22 mouse cellular contexts compared by ENCODE assay signal in the genomic region with DNA sequence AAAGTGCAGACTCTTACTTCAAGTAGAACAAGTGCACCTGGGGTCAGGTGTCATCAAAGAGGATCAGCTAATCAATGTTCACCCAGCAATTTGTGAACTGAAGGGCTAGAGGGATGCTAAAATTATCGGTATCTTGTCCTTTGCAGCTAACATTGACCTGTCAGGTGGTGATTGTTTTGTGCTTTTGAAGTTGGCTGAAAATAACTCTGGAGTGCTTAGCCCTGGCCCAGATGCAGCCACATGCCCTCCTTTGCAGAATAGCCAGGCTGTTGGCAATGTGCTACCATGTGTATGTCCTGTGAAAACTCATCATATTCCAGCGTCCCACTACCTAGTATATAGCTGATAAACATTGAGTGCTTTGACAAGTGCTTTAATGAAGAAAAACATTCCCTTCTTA.
"Had no signal": no experiment of that assay in that cellular context is flagged by ENCODE, and none has a peak within 500 bp of the region (broad histone marks: within the 10 kb centered on the region; RNA-seq: fewer than 3 reads in every experiment).

No protein-coding gene starts in this region.

- H3K9me3 ChIP-seq: heart, embryonic 12.5 days; hindbrain, embryonic 15.5 days; kidney, embryonic 15.5 days; limb, embryonic 13.5 days; limb, embryonic 15.5 days; liver, embryonic 12.5 days had no signal

- DNase-seq: gastrocnemius, postnatal 14 days; gastrocnemius, postnatal 36 days; kidney, adult 11 months; kidney, adult 2 months; kidney, adult 9 months; kidney, postnatal 14 days; kidney, postnatal 36 days; layer of hippocampus, adult 9-11 months; layer of hippocampus, postnatal 36 days; left cerebral cortex, postnatal 4 days; lung, adult 18-20 months had no signal

- H3K4me1 ChIP-seq: kidney, embryonic 15.5 days; limb, embryonic 13.5 days; limb, embryonic 15.5 days; liver, embryonic 12.5 days had no signal

- H3K27ac ChIP-seq: heart, adult 2 months; hindbrain, embryonic 15.5 days; hindbrain, postnatal 0 days; kidney, embryonic 15.5 days; kidney, postnatal 0 days; limb, embryonic 13.5 days; limb, embryonic 15.5 days; liver, embryonic 12.5 days; liver, embryonic 14.5 days had no signal

- H3K9ac ChIP-seq: heart, embryonic 12.5 days; hindbrain, embryonic 15.5 days; kidney, embryonic 15.5 days; limb, embryonic 13.5 days; limb, embryonic 15.5 days; liver, embryonic 12.5 days; liver, embryonic 14.5 days had no signal

- ATAC-seq: hindbrain, postnatal 0 days; intestine, embryonic 16.5 days; liver, embryonic 12.5 days had no signal

- H3K27me3 ChIP-seq: heart, embryonic 12.5 days; hindbrain, embryonic 15.5 days; kidney, embryonic 15.5 days; limb, embryonic 13.5 days; limb, embryonic 15.5 days; liver, embryonic 12.5 days had no signal

- H3K4me2 ChIP-seq: heart, embryonic 12.5 days; hindbrain, embryonic 15.5 days; kidney, embryonic 15.5 days; limb, embryonic 13.5 days; limb, embryonic 15.5 days; liver, embryonic 12.5 days had no signal

- H3K36me3 ChIP-seq: heart, embryonic 12.5 days; hindbrain, embryonic 15.5 days; kidney, embryonic 15.5 days; limb, embryonic 13.5 days; limb, embryonic 15.5 days; liver, embryonic 12.5 days had no signal

- H3K4me3 ChIP-seq: heart, adult 2 months; heart, embryonic 12.5 days; hindbrain, embryonic 15.5 days; kidney, embryonic 15.5 days; limb, embryonic 13.5 days; limb, embryonic 15.5 days; liver, embryonic 12.5 days had no signal
